Mouse (Mus musculus) layer of hippocampus, postnatal 36 days (tissue): ENCODE data around the gene Gm9125. TPM values are rescaled to one million over a fixed set of nuclear protein-coding genes. Genes with fewer than 3 reads are reported as not detected.
"Not testable (repeated sequence)": the region's sequence is repeated elsewhere in the genome, so short reads cannot be mapped to it uniquely, and the experiment has no call there.

Experiments used
- DNase-seq, 2 experiments: peaks; one replicate each; pipeline ENCODE4 v3.0.0; 2022
- total RNA-seq, 2 experiments: library from RNA; stranded (reverse); gene quantifications; 2 replicates each; pipeline ENCODE4 v1.2.3; 2021

Gene Gm9125
- total RNA-seq: not detected

- not testable (repeated sequence) for DNase-seq
Measured at GRCm38 (mm10) chr3:94054785-94055184, at the start of gene Gm9125. Gene Gm9125 (minus strand): TSS chr3:94054885.

GRCm38 (mm10) chr3:94072544-94072943, 17.9 kb upstream of the Gm9125 start, which contains the start of gene Gm10697:
Gene Gm10697 (minus strand): TSS chr3:94072644.
- not testable (repeated sequence) for DNase-seq

- not testable (repeated sequence) for DNase-seq
Measured at GRCm38 (mm10) chr3:94049566-94050121, 5.0 kb downstream of the Gm9125 start.

DNA sequence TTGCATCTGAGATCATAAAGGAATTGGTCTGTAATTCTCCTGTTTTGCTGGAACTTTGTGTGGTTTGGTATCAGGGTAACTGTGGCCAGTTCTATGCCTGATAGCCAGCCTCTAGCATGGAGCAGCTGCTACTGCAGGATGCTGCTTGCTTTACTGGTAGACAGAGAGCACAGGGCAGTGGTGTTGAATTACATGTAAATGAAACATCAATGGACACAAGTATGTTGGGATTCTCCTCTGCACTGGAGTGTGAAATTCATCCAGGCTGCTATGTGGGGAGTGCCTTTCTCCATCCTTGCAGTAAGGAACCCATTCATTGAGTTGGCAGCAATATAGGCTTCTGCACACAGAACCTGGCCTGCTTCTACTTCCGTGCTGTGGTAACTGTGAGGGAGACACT, 16.4 kb downstream of the Gm9125 start:
- not testable (repeated sequence) for DNase-seq

GRCm38 (mm10) chr3:94034400-94034799, 20.3 kb downstream of the Gm9125 start:
- not testable (repeated sequence) for DNase-seq

Other genes starting within 250 kb of the Gm9125 start
- not detected for gene Tdpoz3, start 228.9 kb downstream of the Gm9125 start, total RNA-seq
- gene Gm9117, start 111.3 kb downstream of the Gm9125 start, total RNA-seq: not detected
- not detected for gene Tdpoz5, start 93.6 kb downstream of the Gm9125 start, total RNA-seq
- not detected for gene Gm10697, start 17.8 kb upstream of the Gm9125 start, total RNA-seq
- gene Gm10696, start 123.3 kb upstream of the Gm9125 start, total RNA-seq: not detected
- not detected for gene Gm5286, start 141.8 kb upstream of the Gm9125 start, total RNA-seq
- not detected for gene Gm4778, start 209.2 kb upstream of the Gm9125 start, total RNA-seq